Mouse (Mus musculus) erythroblast, embryonic 14.5 days (primary cell): Measurements from ENCODE around the gene Scpep1.

Experiments
- GATA1 ChIP-seq: IDR thresholded peaks from 2 replicates; pipeline ENCODE4 v1.6.1; 2012; ENCODE audit warnings: low read length, inconsistent platforms, mixed read lengths
- TAL1 ChIP-seq: IDR thresholded peaks from 3 replicates; pipeline ENCODE4 v1.6.1; 2012; ENCODE audit warnings: low read length, inconsistent platforms, mixed read lengths

GRCm38 (mm10) chr11:88901341-88901802 is 53.9 kb downstream of the Scpep1 start:
- TF ChIP-seq TAL1 (no peak), GATA1 (no peak)
